Mouse (Mus musculus): ENCODE results near the gene Usp5. TPM values are rescaled to one million over a fixed set of nuclear protein-coding genes. Genes with fewer than 3 reads are reported as not detected.

Gene Usp5
- total and polyA plus RNA-seq, 2 experiments: 49.3 to 55.9 TPM

GRCm38 (mm10) chr6:124782436-124782835, 46.8 kb downstream of the Usp5 start:
- Histone ChIP-seq H3K4me1 (ENCODE audit: control insufficient read depth, insufficient read depth, low read length) (peaks cover 4% of the 10 kb centered on the region; the same call in 1 of the 2 replicates), H3K4me3 (ENCODE audit: insufficient read depth, low read depth, low read length) (no peak overlapping the region; the same call in 1 of the 2 replicates), H3K79me2 (ENCODE audit: control insufficient read depth, insufficient read depth, low read length) (no peaks in the 10 kb centered on the region), H3K27ac (replicated peaks; ENCODE audit: insufficient read depth, low read depth, low read length) (no peak overlapping the region), H3K9ac (ENCODE audit: low read depth, low read length) (no peak overlapping the region), H3K27me3 (ENCODE audit: control insufficient read depth, insufficient read depth, low read length) (no peaks in the 10 kb centered on the region), H3K36me3 (ENCODE audit: control insufficient read depth, insufficient read depth, low read length) (no peaks in the 10 kb centered on the region)
- TF ChIP-seq POLR2A (IDR thresholded peaks at IDR 0.05; ENCODE audit: extremely low read depth, insufficient read depth, low read length) (no peak), CTCF (IDR thresholded peaks at IDR 0.05; ENCODE audit: low read depth, low read length) (no peak)
- no peak for DNase-seq (ENCODE audit: extremely low read depth, low read depth, low spot score)
- 30% methylated on average over 6 of the region's 6 CpGs for WGBS

DNA sequence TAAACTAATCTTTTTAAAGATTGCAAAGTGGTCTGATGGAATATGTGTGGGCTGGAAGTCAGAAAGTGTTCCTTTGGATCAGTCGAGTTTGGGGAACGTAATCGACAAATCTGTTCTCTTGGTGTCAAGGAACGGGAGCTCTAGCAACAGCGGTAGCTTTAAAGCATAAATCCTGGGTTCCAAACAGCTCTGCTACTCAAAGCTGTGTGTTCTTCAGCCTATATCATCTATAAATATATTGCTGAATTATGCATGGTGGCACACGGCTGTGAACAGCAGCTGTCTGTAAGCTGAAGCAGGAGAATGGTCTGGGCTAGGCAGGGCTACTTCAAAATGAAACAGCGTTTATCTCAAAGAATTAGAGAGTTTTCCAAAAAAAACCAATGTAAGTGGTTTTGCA, 48.4 kb downstream of the Usp5 start:
- Histone ChIP-seq H3K4me3 (ENCODE audit: insufficient read depth, low read depth, low read length) (no peak overlapping the region), H3K79me2 (ENCODE audit: control insufficient read depth, insufficient read depth, low read length) (no peaks in the 10 kb centered on the region), H3K36me3 (ENCODE audit: control insufficient read depth, insufficient read depth, low read length) (no peaks in the 10 kb centered on the region), H3K4me1 (ENCODE audit: control insufficient read depth, insufficient read depth, low read length) (0 out of 2 replicates have a peak, but pooled peaks cover 2% of the 10 kb centered on the region), H3K9ac (ENCODE audit: low read depth, low read length) (no peak overlapping the region), H3K27me3 (ENCODE audit: control insufficient read depth, insufficient read depth, low read length) (no peaks in the 10 kb centered on the region), H3K27ac (replicated peaks; ENCODE audit: insufficient read depth, low read depth, low read length) (no peak overlapping the region)
- no peak for TF ChIP-seq CTCF (IDR thresholded peaks at IDR 0.05; ENCODE audit: low read depth, low read length)
- WGBS: 90% methylated on average over 7 of the region's 7 CpGs
- no peak for DNase-seq (ENCODE audit: extremely low read depth, low read depth, low spot score)

- DNase-seq (ENCODE audit: extremely low read depth, low read depth, low spot score): no peak
- Histone ChIP-seq H3K27me3 (ENCODE audit: control insufficient read depth, insufficient read depth, low read length) (no peaks in the 10 kb centered on the region), H3K79me2 (ENCODE audit: control insufficient read depth, insufficient read depth, low read length) (no peaks in the 10 kb centered on the region), H3K9ac (ENCODE audit: low read depth, low read length) (no peak overlapping the region), H3K4me1 (ENCODE audit: control insufficient read depth, insufficient read depth, low read length) (0 out of 2 replicates have a peak, but pooled peaks cover 2% of the 10 kb centered on the region), H3K36me3 (ENCODE audit: control insufficient read depth, insufficient read depth, low read length) (no peaks in the 10 kb centered on the region), H3K4me3 (ENCODE audit: insufficient read depth, low read depth, low read length) (no peak overlapping the region), H3K27ac (replicated peaks; ENCODE audit: insufficient read depth, low read depth, low read length) (no peak overlapping the region)
- no peak for TF ChIP-seq CTCF (IDR thresholded peaks at IDR 0.05; ENCODE audit: low read depth, low read length)
- TF ChIP-seq POLR2A (IDR thresholded peaks at IDR 0.05; ENCODE audit: extremely low read depth, insufficient read depth, low read length): no peak
- 21% methylated on average over 10 of the region's 10 CpGs for WGBS
These were observed 49.3 kb downstream of the Usp5 start for GRCm38 (mm10) chr6:124779984-124780416.

DNA sequence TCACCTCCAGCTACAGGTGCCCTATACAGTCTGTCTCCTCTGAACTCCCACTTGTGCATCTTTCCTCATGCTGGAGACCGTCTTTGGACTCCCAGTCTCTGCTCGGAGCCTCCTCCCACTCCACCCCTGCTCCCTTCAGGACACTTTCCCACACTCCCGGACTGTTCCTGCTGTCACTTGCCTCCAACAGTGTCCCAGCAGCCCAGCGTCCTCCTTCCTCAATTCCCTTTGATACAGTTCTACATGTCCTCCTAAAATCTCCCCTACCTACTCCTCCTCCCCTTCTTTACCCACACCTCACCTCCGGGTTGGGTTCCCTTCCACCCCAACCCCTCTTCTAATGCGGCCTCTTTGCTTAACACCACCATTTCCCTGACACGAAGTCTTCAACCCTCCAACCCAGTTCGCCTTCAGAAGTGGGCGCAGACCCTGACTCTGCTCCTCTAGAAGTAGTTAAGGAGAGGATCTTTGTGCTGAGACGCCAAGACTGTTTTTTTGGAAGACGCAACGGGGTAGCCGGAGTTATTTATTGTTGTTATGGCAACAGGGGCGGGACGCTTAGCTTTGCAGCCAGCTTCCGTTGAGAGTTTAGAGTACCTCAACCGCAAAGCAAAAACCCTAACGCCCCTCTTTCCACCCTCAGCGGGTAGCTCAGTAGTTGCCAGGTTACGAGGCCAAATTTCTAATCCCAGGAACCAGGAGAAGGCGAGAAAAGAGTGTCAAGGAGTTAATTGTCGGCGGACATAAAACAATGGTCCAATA, 49.9 kb downstream of the Usp5 start, which contains the start of gene Lrrc23:
Gene Lrrc23, minus strand, starts transcription at position 506 of the 762 bp plus-strand sequence.
- Histone ChIP-seq H3K4me1 (ENCODE audit: control insufficient read depth, insufficient read depth, low read length) (0 out of 2 replicates have a peak, but pooled peaks cover 2% of the 10 kb centered on the region), H3K36me3 (ENCODE audit: control insufficient read depth, insufficient read depth, low read length) (no peaks in the 10 kb centered on the region), H3K9ac (ENCODE audit: low read depth, low read length) (no peak within 1 kb of the TSS), H3K27ac (replicated peaks; ENCODE audit: insufficient read depth, low read depth, low read length) (no peak within 1 kb of the TSS), H3K79me2 (ENCODE audit: control insufficient read depth, insufficient read depth, low read length) (no peaks in the 10 kb centered on the region), H3K4me3 (ENCODE audit: insufficient read depth, low read depth, low read length) (0 out of 2 replicates have a peak within 1 kb of the TSS, but pooled peaks have one; percentile 4), H3K27me3 (ENCODE audit: control insufficient read depth, insufficient read depth, low read length) (no peaks in the 10 kb centered on the region)
- no peak for DNase-seq (ENCODE audit: extremely low read depth, low read depth, low spot score)
- TF ChIP-seq CTCF (IDR thresholded peaks at IDR 0.05; ENCODE audit: low read depth, low read length) (no peak), POLR2A (IDR thresholded peaks at IDR 0.05; ENCODE audit: extremely low read depth, insufficient read depth, low read length) (no peak)
- WGBS: 7% methylated on average over 23 of the region's 23 CpGs

GRCm38 (mm10) chr6:124770511-124770910, 58.8 kb downstream of the Usp5 start:
- Histone ChIP-seq H3K27ac (replicated peaks; ENCODE audit: insufficient read depth, low read depth, low read length) (no peak overlapping the region), H3K27me3 (ENCODE audit: control insufficient read depth, insufficient read depth, low read length) (peaks cover 9% of the 10 kb centered on the region), H3K36me3 (ENCODE audit: control insufficient read depth, insufficient read depth, low read length) (no peaks in the 10 kb centered on the region), H3K4me3 (ENCODE audit: insufficient read depth, low read depth, low read length) (no peak overlapping the region), H3K9ac (ENCODE audit: low read depth, low read length) (no peak overlapping the region), H3K4me1 (ENCODE audit: control insufficient read depth, insufficient read depth, low read length) (peaks cover 5% of the 10 kb centered on the region; the same call in 1 of the 2 replicates), H3K79me2 (ENCODE audit: control insufficient read depth, insufficient read depth, low read length) (no peaks in the 10 kb centered on the region)
- no peak for DNase-seq (ENCODE audit: extremely low read depth, low read depth, low spot score)
- no peak for TF ChIP-seq POLR2A (IDR thresholded peaks at IDR 0.05; ENCODE audit: extremely low read depth, insufficient read depth, low read length)
- TF ChIP-seq CTCF (IDR thresholded peaks at IDR 0.05; ENCODE audit: low read depth, low read length): no peak
- WGBS: 93% methylated on average over 15 of the region's 15 CpGs

- Histone ChIP-seq H3K79me2 (ENCODE audit: control insufficient read depth, insufficient read depth, low read length) (no peaks in the 10 kb centered on the region), H3K4me3 (ENCODE audit: insufficient read depth, low read depth, low read length) (no peak overlapping the region), H3K9ac (ENCODE audit: low read depth, low read length) (no peak overlapping the region), H3K36me3 (ENCODE audit: control insufficient read depth, insufficient read depth, low read length) (no peaks in the 10 kb centered on the region), H3K4me1 (ENCODE audit: control insufficient read depth, insufficient read depth, low read length) (peaks cover 5% of the 10 kb centered on the region; the same call in 1 of the 2 replicates), H3K27me3 (ENCODE audit: control insufficient read depth, insufficient read depth, low read length) (peaks cover 9% of the 10 kb centered on the region), H3K27ac (replicated peaks; ENCODE audit: insufficient read depth, low read depth, low read length) (no peak overlapping the region)
- TF ChIP-seq CTCF (IDR thresholded peaks at IDR 0.05; ENCODE audit: low read depth, low read length): no peak
- no peak for TF ChIP-seq POLR2A (IDR thresholded peaks at IDR 0.05; ENCODE audit: extremely low read depth, insufficient read depth, low read length)
- WGBS: 79% methylated on average over 7 of the region's 7 CpGs
- DNase-seq (ENCODE audit: extremely low read depth, low read depth, low spot score): no peak
These were observed 59.3 kb downstream of the Usp5 start for GRCm38 (mm10) chr6:124770013-124770412.
